Mouse (Mus musculus) liver, embryonic 14.5 days (tissue): Measurements from ENCODE around the gene Kcnq2.

Experiments
- CTCF ChIP-seq: IDR thresholded peaks from 2 replicates; pipeline ENCODE4 v1.5.1; 2016; ENCODE audit warnings: antibody characterized with exemption, low read depth, control low read depth
- EP300 ChIP-seq: IDR thresholded peaks from 2 replicates; pipeline ENCODE4 v1.6.1; 2016; ENCODE audit warnings: antibody characterized with exemption, low read depth

GRCm38 (mm10) chr2:181042376-181042775 lies 92.7 kb downstream of the Kcnq2 start:
- TF ChIP-seq CTCF: no peak
- TF ChIP-seq EP300: no peak
